In genomic region chr15:98180567-98181131, GRCm38 (mm10) we compare ENCODE assay signal across 1 mouse cellular context.
A peak's percentile ranks its signal among the peaks of the same experiment; 100 is the strongest.
TF ChIP-seq lines count a peak whose summit lies in the region.

No protein-coding gene starts in this region.

TF ChIP-seq in MEL, 35 proteins besides CTCF, POLR2A, EP300 and RAD21:
- peak; percentile 24; the same call in 1 of the 2 replicates for TF ChIP-seq MAX (IDR thresholded peaks at IDR 0.05; ENCODE audit: low read length)
- TF ChIP-seq POLR2AphosphoS2 (IDR thresholded peaks at IDR 0.05; ENCODE audit: low read length) = no peak
- no peak for TF ChIP-seq BHLHE40 (IDR thresholded peaks at IDR 0.05; ENCODE audit: borderline replicate concordance, low read depth, low read length)
- no peak for TF ChIP-seq NRF1 (IDR thresholded peaks at IDR 0.05; ENCODE audit: insufficient read depth, low read depth, low read length, poor library complexity, severe bottlenecking)
- TF ChIP-seq USF1 (IDR thresholded peaks at IDR 0.05; ENCODE audit: low read depth, low read length) = no peak
- TF ChIP-seq MYC (IDR thresholded peaks at IDR 0.05; ENCODE audit: low read depth, low read length) = peak; percentile 54; the same call in 1 of the 2 replicates
- 0 out of 2 replicates have a peak, but pooled peaks have one; percentile 50 for TF ChIP-seq MYB (IDR thresholded peaks at IDR 0.05; ENCODE audit: low read depth, low read length)
- TF ChIP-seq GATA1 (IDR thresholded peaks at IDR 0.05; ENCODE audit: low read depth, low read length) = peak; percentile 62
- TF ChIP-seq ZMIZ1 (IDR thresholded peaks at IDR 0.05; ENCODE audit: low read depth, low read length) = no peak
- TF ChIP-seq TBP (IDR thresholded peaks at IDR 0.05; ENCODE audit: low read depth, low read length) = no peak; the same call in 1 of the 2 replicates
- TF ChIP-seq MXI1 (IDR thresholded peaks at IDR 0.05; ENCODE audit: low read depth, low read length) = peak; percentile 45; the same call in 1 of the 2 replicates
- no peak; the same call in 1 of the 2 replicates for TF ChIP-seq E2F4 (IDR thresholded peaks at IDR 0.05; ENCODE audit: borderline replicate concordance, low read depth, low read length)
- no peak for TF ChIP-seq UBTF (IDR thresholded peaks at IDR 0.05; ENCODE audit: borderline replicate concordance, insufficient read depth, low read depth, low read length)
- TF ChIP-seq USF2 (IDR thresholded peaks at IDR 0.05; ENCODE audit: borderline replicate concordance in 1 of 2, insufficient read depth in 1 of 2, low read depth in 1 of 2, low read length in 2 of 2) = no peak
- TF ChIP-seq CHD1 (IDR thresholded peaks at IDR 0.05; ENCODE audit: low read depth, low read length) = no peak
- no peak for TF ChIP-seq ZKSCAN1 (IDR thresholded peaks at IDR 0.05; ENCODE audit: low read depth, low read length)
- no peak for TF ChIP-seq MAZ (IDR thresholded peaks at IDR 0.05; ENCODE audit: low read depth, low read length)
- 0 out of 2 replicates have a peak, but pooled peaks have one; percentile 82 for TF ChIP-seq SIN3A (IDR thresholded peaks at IDR 0.05; ENCODE audit: low read length)
- no peak for TF ChIP-seq MEF2A (IDR thresholded peaks at IDR 0.05; ENCODE audit: extremely low read depth, insufficient replicate concordance, low read depth, low read length, poor library complexity, severe bottlenecking)
- TF ChIP-seq GABPA (IDR thresholded peaks at IDR 0.05; ENCODE audit: low read depth, low read length) = no peak
- TF ChIP-seq HCFC1 (IDR thresholded peaks at IDR 0.05; ENCODE audit: low read depth, low read length) = 0 out of 2 replicates have a peak, but pooled peaks have one; percentile 7
- no peak for TF ChIP-seq MAFK (IDR thresholded peaks at IDR 0.05; ENCODE audit: borderline replicate concordance, low read depth, low read length)
- no peak for TF ChIP-seq CHD2 (IDR thresholded peaks at IDR 0.05; ENCODE audit: low read length)
- peak; percentile 55; the same call in 1 of the 2 replicates for TF ChIP-seq TCF12 (IDR thresholded peaks at IDR 0.05; ENCODE audit: low read depth, low read length)
- no peak for TF ChIP-seq POLR2AphosphoS5 (IDR thresholded peaks at IDR 0.05; ENCODE audit: borderline replicate concordance, low read depth, low read length)
- no peak for TF ChIP-seq TAL1 (IDR thresholded peaks at IDR 0.05; ENCODE audit: low read length)
- no peak for TF ChIP-seq SMC3 (IDR thresholded peaks at IDR 0.05; ENCODE audit: low read depth, low read length)
- no peak for TF ChIP-seq ELF1 (IDR thresholded peaks at IDR 0.05; ENCODE audit: low read depth, low read length)
- no peak for TF ChIP-seq JUND (IDR thresholded peaks at IDR 0.05; ENCODE audit: low read depth, low read length)
- no peak for TF ChIP-seq NELFE (IDR thresholded peaks at IDR 0.05; ENCODE audit: low read depth, low read length)
- TF ChIP-seq KAT2A (conservative IDR thresholded peaks at IDR 0.05; ENCODE audit: low read depth, low read length) = no peak
- no peak for TF ChIP-seq ZC3H11A (IDR thresholded peaks at IDR 0.05; ENCODE audit: low read depth, low read length)
- no peak; the same call in 1 of the 2 replicates for TF ChIP-seq ZNF384 (IDR thresholded peaks at IDR 0.05; ENCODE audit: low read depth, low read length)
- no peak for TF ChIP-seq RCOR1 (IDR thresholded peaks at IDR 0.05; ENCODE audit: low read depth, low read length)
- no peak for TF ChIP-seq ETS1 (IDR thresholded peaks at IDR 0.05; ENCODE audit: low read depth, low read length)
